Mouse (Mus musculus) lung, postnatal 0 days (tissue): ENCODE measurements around the gene Hhipl1.

ENCODE experiments used
- CTCF ChIP-seq: IDR thresholded peaks from 2 replicates; pipeline ENCODE4 v1.5.1; 2016; ENCODE audit warnings: antibody characterized with exemption, mild to moderate bottlenecking
- EP300 ChIP-seq: IDR thresholded peaks from 2 replicates; pipeline ENCODE4 v1.6.1; 2016; ENCODE audit warnings: antibody characterized with exemption, mild to moderate bottlenecking, control low read depth

DNA sequence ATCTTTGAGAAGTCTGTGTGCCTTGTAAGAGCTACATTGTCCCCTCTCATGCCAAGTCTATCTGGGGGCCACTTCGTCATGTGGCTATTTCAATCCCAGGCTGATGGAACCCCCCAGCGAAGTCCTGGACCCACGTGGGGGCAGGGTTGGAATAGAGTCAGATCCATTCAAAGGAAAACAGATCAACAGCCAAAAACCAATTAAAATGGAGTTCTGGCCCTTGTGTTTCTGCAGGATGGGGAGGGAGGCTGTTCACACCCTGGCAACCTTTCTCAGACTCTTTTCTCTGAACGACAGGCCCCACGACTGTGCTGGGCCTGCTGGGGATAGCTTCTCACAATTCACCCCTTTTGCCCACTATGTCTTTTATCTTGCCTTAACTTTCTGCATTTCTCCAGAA, 20.3 kb downstream of the Hhipl1 start:
- no peak for TF ChIP-seq CTCF
- TF ChIP-seq EP300 = no peak
